Mouse (Mus musculus) MEL (cell line): ENCODE measurements around the gene Enpp3. TPM values are rescaled to one million over a fixed set of nuclear protein-coding genes. Genes with fewer than 3 reads are reported as not detected.

Source experiments
- DNase-seq: peaks from one replicate; pipeline ENCODE4 v3.0.0; 2011; ENCODE audit warnings: low read depth, low spot score
- H3K27ac ChIP-seq: 2 replicates; pipeline ENCODE4 v1.5.1; 2012; ENCODE audit warnings: low read depth, mild to moderate bottlenecking, control low read depth, low read length, moderate library complexity; ENCODE audit not compliant: control insufficient read depth
- H3K27me3 ChIP-seq, 2 experiments: fragments of 150-350 bp in 1 of 2; sonication (generic) in 1 of 2; 2 replicates each; pipeline ENCODE4 v1.6.1; 2012; ENCODE audit warnings: low read length in 2 of 2, mild to moderate bottlenecking in 2 of 2, improper control_type of control experiment in 1 of 2, moderate library complexity in 1 of 2; ENCODE audit not compliant: insufficient read depth in 2 of 2, control insufficient read depth in 1 of 2
- H3K36me3 ChIP-seq, 2 experiments: 2 replicates each; pipeline ENCODE4 v1.6.1; 2012 to 2014; ENCODE audit warnings: low read length in 2 of 2, improper control_type of control experiment in 1 of 2, inconsistent platforms in 1 of 2, mild to moderate bottlenecking in 1 of 2; ENCODE audit not compliant: insufficient read depth in 2 of 2, control insufficient read depth in 1 of 2
- H3K4me1 ChIP-seq, 2 experiments: fragments of 150-350 bp in 1 of 2; sonication (generic) in 1 of 2; 2 replicates each; pipeline ENCODE4 v1.6.1; 2012; ENCODE audit warnings: low read length in 2 of 2, improper control_type of control experiment in 1 of 2, mild to moderate bottlenecking in 1 of 2; ENCODE audit not compliant: insufficient read depth in 2 of 2, control insufficient read depth in 1 of 2
- H3K4me3 ChIP-seq, 2 experiments: fragments of 150-350 bp in 1 of 2; sonication (generic) in 1 of 2; 2 replicates each; pipeline ENCODE4 v1.5.1; 2012; ENCODE audit warnings: low read depth in 2 of 2, low read length in 2 of 2, mild to moderate bottlenecking in 2 of 2, moderate library complexity in 2 of 2, control low read depth in 1 of 2, improper control_type of control experiment in 1 of 2; ENCODE audit not compliant: control insufficient read depth in 1 of 2, insufficient read depth in 1 of 2
- H3K79me2 ChIP-seq: 2 replicates; pipeline ENCODE4 v1.6.1; 2012; ENCODE audit warnings: mild to moderate bottlenecking, low read length, moderate library complexity; ENCODE audit not compliant: control insufficient read depth, poor library complexity, insufficient read depth
- H3K9ac ChIP-seq: 2 replicates; pipeline ENCODE4 v1.6.1; 2012; ENCODE audit warnings: low read depth, mild to moderate bottlenecking, control low read depth, low read length, moderate library complexity; ENCODE audit not compliant: control insufficient read depth, poor library complexity, severe bottlenecking
- H3K9me3 ChIP-seq: fragments of 150-350 bp; sonication (generic); replicated peaks from 2 replicates; pipeline ENCODE4 v1.6.1; 2012; ENCODE audit warnings: mild to moderate bottlenecking, low read length, improper control_type of control experiment, moderate library complexity; ENCODE audit not compliant: insufficient read depth
- BHLHE40 ChIP-seq: IDR thresholded peaks from 2 replicates; pipeline ENCODE4 v1.6.1; 2012; ENCODE audit warnings: low read depth, mild to moderate bottlenecking, inconsistent platforms, low read length, improper control_type of control experiment, borderline replicate concordance
- CHD1 ChIP-seq: IDR thresholded peaks from 2 replicates; pipeline ENCODE4 v1.6.1; 2012; ENCODE audit warnings: low read depth, mild to moderate bottlenecking, inconsistent platforms, low read length, improper control_type of control experiment
- CHD2 ChIP-seq: IDR thresholded peaks from 2 replicates; pipeline ENCODE4 v1.6.1; 2011; ENCODE audit warnings: low read length, improper control_type of control experiment
- E2F4 ChIP-seq: IDR thresholded peaks from 2 replicates; pipeline ENCODE4 v1.6.1; 2011; ENCODE audit warnings: low read depth, low read length, improper control_type of control experiment, borderline replicate concordance
- EP300 ChIP-seq, 2 experiments: IDR thresholded peaks; 2 replicates each; pipeline ENCODE4 v1.6.1; 2011; ENCODE audit warnings: improper control_type of control experiment in 2 of 2, low read length in 2 of 2, low read depth in 1 of 2, mild to moderate bottlenecking in 1 of 2
- ETS1 ChIP-seq: IDR thresholded peaks from 2 replicates; pipeline ENCODE4 v1.6.1; 2012; ENCODE audit warnings: low read depth, mild to moderate bottlenecking, inconsistent platforms, low read length, improper control_type of control experiment, moderate library complexity
- GATA1 ChIP-seq: IDR thresholded peaks from 2 replicates; pipeline ENCODE4 v1.6.1; 2011; ENCODE audit warnings: low read depth, low read length, improper control_type of control experiment
- HCFC1 ChIP-seq: IDR thresholded peaks from 2 replicates; pipeline ENCODE4 v1.6.1; 2012; ENCODE audit warnings: low read depth, mild to moderate bottlenecking, inconsistent platforms, low read length, improper control_type of control experiment, moderate library complexity
- JUND ChIP-seq: IDR thresholded peaks from 2 replicates; pipeline ENCODE4 v1.6.1; 2011; ENCODE audit warnings: low read depth, mild to moderate bottlenecking, improper control_type of control experiment, low read length
- KAT2A ChIP-seq: conservative IDR thresholded peaks from 2 replicates; pipeline ENCODE4 v1.6.1; 2012; ENCODE audit warnings: low read depth, low read length, improper control_type of control experiment, inconsistent platforms
- MAZ ChIP-seq: IDR thresholded peaks from 2 replicates; pipeline ENCODE4 v1.6.1; 2012; ENCODE audit warnings: low read depth, mild to moderate bottlenecking, inconsistent platforms, low read length, improper control_type of control experiment
- MEF2A ChIP-seq: IDR thresholded peaks from 2 replicates; pipeline ENCODE4 v1.6.1; 2014; ENCODE audit warnings: low read depth, mild to moderate bottlenecking, inconsistent platforms, low read length, improper control_type of control experiment; ENCODE audit not compliant: poor library complexity, insufficient replicate concordance, severe bottlenecking; ENCODE audit errors: extremely low read depth
- MXI1 ChIP-seq: IDR thresholded peaks from 2 replicates; pipeline ENCODE4 v1.6.1; 2011; ENCODE audit warnings: mild to moderate bottlenecking, low read depth, low read length, improper control_type of control experiment
- MYB ChIP-seq: IDR thresholded peaks from 2 replicates; pipeline ENCODE4 v1.6.1; 2011; ENCODE audit warnings: mild to moderate bottlenecking, low read depth, low read length, improper control_type of control experiment
- MYC ChIP-seq: IDR thresholded peaks from 2 replicates; pipeline ENCODE4 v1.6.1; 2011; ENCODE audit warnings: low read depth, mild to moderate bottlenecking, low read length, improper control_type of control experiment, moderate library complexity
- NELFE ChIP-seq: IDR thresholded peaks from 2 replicates; pipeline ENCODE4 v1.6.1; 2011; ENCODE audit warnings: low read depth, low read length, improper control_type of control experiment
- POLR2A ChIP-seq, 2 experiments: IDR thresholded peaks; 2 replicates each; pipeline ENCODE4 v1.6.1; 2011 to 2012; ENCODE audit warnings: low read length in 2 of 2, mild to moderate bottlenecking in 2 of 2, control low read depth in 1 of 2, improper control_type of control experiment in 1 of 2, low read depth in 1 of 2, moderate library complexity in 1 of 2; ENCODE audit not compliant: control insufficient read depth in 1 of 2, insufficient read depth in 1 of 2, poor library complexity in 1 of 2
- POLR2AphosphoS2 ChIP-seq: IDR thresholded peaks from 2 replicates; pipeline ENCODE4 v1.6.1; 2011; ENCODE audit warnings: low read length, improper control_type of control experiment
- POLR2AphosphoS5 ChIP-seq: IDR thresholded peaks from 2 replicates; pipeline ENCODE4 v1.6.1; 2012; ENCODE audit warnings: low read depth, borderline replicate concordance, mild to moderate bottlenecking, inconsistent platforms, low read length, moderate library complexity, mixed read lengths
- RAD21 ChIP-seq: IDR thresholded peaks from 2 replicates; pipeline ENCODE4 v1.6.1; 2011; ENCODE audit warnings: mild to moderate bottlenecking, low read depth, low read length, improper control_type of control experiment
- SIN3A ChIP-seq: IDR thresholded peaks from 2 replicates; pipeline ENCODE4 v1.6.1; 2012; ENCODE audit warnings: low read length, improper control_type of control experiment, inconsistent platforms
- SMC3 ChIP-seq: IDR thresholded peaks from 2 replicates; pipeline ENCODE4 v1.6.1; 2011; ENCODE audit warnings: low read depth, low read length, improper control_type of control experiment
- TAL1 ChIP-seq: IDR thresholded peaks from 2 replicates; pipeline ENCODE4 v1.6.1; 2012; ENCODE audit warnings: mild to moderate bottlenecking, inconsistent platforms, low read length, moderate library complexity, mixed read lengths
- TBP ChIP-seq: IDR thresholded peaks from 2 replicates; pipeline ENCODE4 v1.8.0; 2011; ENCODE audit warnings: low read depth, low read length, improper control_type of control experiment
- UBTF ChIP-seq: IDR thresholded peaks from 2 replicates; pipeline ENCODE4 v1.6.1; 2012; ENCODE audit warnings: low read depth, mild to moderate bottlenecking, inconsistent platforms, low read length, improper control_type of control experiment, moderate library complexity, borderline replicate concordance; ENCODE audit not compliant: insufficient read depth
- USF1 ChIP-seq: IDR thresholded peaks from 2 replicates; pipeline ENCODE4 v1.6.1; 2014; ENCODE audit warnings: low read depth, mild to moderate bottlenecking, inconsistent platforms, low read length, improper control_type of control experiment, moderate library complexity
- ZKSCAN1 ChIP-seq: IDR thresholded peaks from 2 replicates; pipeline ENCODE4 v1.6.1; 2012; ENCODE audit warnings: low read depth, mild to moderate bottlenecking, inconsistent platforms, low read length, improper control_type of control experiment, moderate library complexity
- ZMIZ1 ChIP-seq: IDR thresholded peaks from 2 replicates; pipeline ENCODE4 v1.6.1; 2012; ENCODE audit warnings: low read depth, mild to moderate bottlenecking, inconsistent platforms, low read length, improper control_type of control experiment, moderate library complexity
- polyA plus RNA-seq, 2 experiments: library from polyadenylated mRNA; stranded (reverse) in 1 of 2; unstranded in 1 of 2; fragments of >175 nt in 1 of 2; fragments of >200 nt in 1 of 2; gene quantifications; 2 replicates each; pipeline versions ENCODE4 v1.2.1 to v1.2.4; 2012; ENCODE audit warnings: low replicate concordance in 2 of 2, low read depth in 1 of 2; ENCODE audit not compliant: insufficient read length in 2 of 2, insufficient read depth in 1 of 2, missing spikeins in 1 of 2
- total RNA-seq: library from RNA; depleted of rRNA; stranded (reverse); fragments of 300-350 nt; gene quantifications from 2 replicates; pipeline ENCODE4 v1.2.3, GENCODE M21; 2012

The Enpp3 gene
- total and polyA plus RNA-seq, 3 experiments = 0.08 to 0.22 TPM; not detected in 1

DNA sequence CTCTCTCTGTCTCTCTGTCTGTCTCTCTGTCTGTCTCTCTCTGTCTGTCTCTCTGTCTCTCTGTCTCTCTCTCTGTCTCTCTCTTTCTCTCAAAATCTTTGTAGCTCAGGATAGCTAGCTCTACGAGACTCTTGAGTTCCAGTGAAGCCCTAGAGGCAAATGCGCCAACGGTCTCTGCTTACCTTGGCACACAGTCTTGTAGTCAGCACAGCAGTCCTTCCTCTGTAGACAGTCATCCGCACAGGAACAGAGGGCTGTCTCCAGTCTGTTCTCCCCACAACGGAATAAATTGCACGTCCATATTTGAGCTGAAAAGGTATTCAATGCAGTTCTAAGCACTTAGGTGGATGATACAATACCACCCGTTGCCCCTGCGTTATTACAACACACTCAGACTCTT lies 18.0 kb downstream of the Enpp3 start:
- DNase-seq = no peak
- Histone ChIP-seq H3K4me1 (peaks cover 5 to 11% of the 10 kb centered on the region in 2 experiments), H3K36me3 (peaks cover 0 to 13% of the 10 kb centered on the region in 2 experiments; a peak in 2 of 4 replicates), H3K9me3 (no peaks in the 10 kb centered on the region), H3K4me3 (no peak overlapping the region), H3K27me3 (no peaks in the 10 kb centered on the region), H3K27ac (no peak overlapping the region), H3K9ac (no peak overlapping the region), H3K79me2 (no peaks in the 10 kb centered on the region)
- no peak for TF ChIP-seq ZMIZ1
- no peak for TF ChIP-seq USF1
- no peak; the same call in 1 of the 2 replicates for TF ChIP-seq MXI1
- no peak for TF ChIP-seq KAT2A
- TF ChIP-seq MEF2A = no peak
- no peak for TF ChIP-seq MAZ
- no peak for TF ChIP-seq CHD2
- TF ChIP-seq GATA1 = no peak
- TF ChIP-seq POLR2A (IDR thresholded peaks at IDR 0.05; ENCODE audit: control insufficient read depth in 1 of 2, insufficient read depth in 1 of 2, low read depth in 1 of 2, low read length in 2 of 2, poor library complexity in 1 of 2) = no peak
- no peak for TF ChIP-seq UBTF
- no peak for TF ChIP-seq POLR2AphosphoS5
- no peak for TF ChIP-seq NELFE
- no peak for TF ChIP-seq TAL1
- no peak for TF ChIP-seq BHLHE40
- TF ChIP-seq POLR2AphosphoS2 = no peak
- no peak for TF ChIP-seq ETS1
- TF ChIP-seq EP300 (IDR thresholded peaks at IDR 0.05; ENCODE audit: low read depth in 1 of 2, low read length in 2 of 2) = no peak

DNA sequence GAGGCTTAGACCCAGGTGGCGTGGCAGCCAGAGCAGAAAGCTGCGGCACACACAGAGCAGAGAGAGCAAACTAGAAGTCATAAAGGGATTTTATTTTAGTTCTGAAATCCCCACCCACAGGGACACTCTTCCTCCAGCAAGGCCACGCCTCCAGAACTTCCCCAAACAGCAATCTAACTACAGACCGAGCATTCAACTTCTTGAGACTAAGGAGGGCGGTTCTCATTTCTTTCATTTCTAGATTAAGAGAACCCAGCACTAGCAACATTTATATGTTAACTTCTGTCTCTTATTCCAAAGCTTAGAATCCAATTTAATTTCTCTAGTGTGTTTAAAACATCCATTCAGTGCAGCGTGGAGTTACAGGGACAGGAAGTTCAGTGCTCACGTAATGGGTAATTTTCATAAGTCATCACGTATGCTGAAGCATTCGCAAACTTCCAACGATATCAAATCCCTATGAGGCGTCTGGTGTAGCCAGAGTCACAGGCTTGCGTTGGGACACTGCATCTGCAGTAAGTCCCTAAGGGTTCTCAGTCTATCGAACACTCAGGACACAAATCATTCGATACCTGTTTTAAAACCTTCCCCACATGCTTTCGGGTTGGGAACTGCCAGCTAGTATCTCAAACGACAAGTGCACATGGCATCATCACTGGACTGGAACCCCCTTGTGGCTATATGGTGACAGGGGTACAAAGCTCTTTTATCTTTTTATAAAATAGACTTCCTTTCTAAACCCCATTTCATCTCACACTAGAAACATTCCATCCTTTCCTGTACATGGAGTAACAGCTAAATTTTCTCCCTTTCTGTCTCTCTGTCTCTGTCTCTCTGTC lies 18.7 kb downstream of the Enpp3 start:
- H3K27me3 ChIP-seq = no peaks in the 10 kb centered on the region
- H3K9ac ChIP-seq = peak overlapping the region; percentile 35
- DNase-seq = peak; percentile 90
- H3K4me3 ChIP-seq = peak overlapping the region; percentile 33 to 75
- H3K4me1 ChIP-seq = peaks cover 5 to 11% of the 10 kb centered on the region in 2 experiments
- peaks cover 0 to 13% of the 10 kb centered on the region in 2 experiments; a peak in 2 of 4 replicates for H3K36me3 ChIP-seq
- H3K79me2 ChIP-seq = no peaks in the 10 kb centered on the region
- H3K9me3 ChIP-seq = no peaks in the 10 kb centered on the region
- peak overlapping the region; percentile 17 for H3K27ac ChIP-seq
- TF ChIP-seq TBP = peak; percentile 70
- TF ChIP-seq MYC = peak; percentile 27; the same call in 1 of the 2 replicates
- no peak for TF ChIP-seq BHLHE40
- no peak for TF ChIP-seq MXI1
- TF ChIP-seq JUND = no peak
- no peak for TF ChIP-seq KAT2A
- 0 out of 2 replicates have a peak, but pooled peaks have one; percentile 10 for TF ChIP-seq HCFC1
- no peak for TF ChIP-seq RAD21
- TF ChIP-seq CHD2 = no peak
- peak; percentile 56 for TF ChIP-seq NELFE
- TF ChIP-seq CHD1 = no peak
- TF ChIP-seq MAZ = no peak
- no peak for TF ChIP-seq SMC3
- no peak for TF ChIP-seq UBTF
- TF ChIP-seq TAL1 = no peak
- no peak for TF ChIP-seq GATA1
- no peak for TF ChIP-seq E2F4
- peak; percentile 63; the same call in 1 of the 2 replicates for TF ChIP-seq SIN3A
- TF ChIP-seq ZKSCAN1 = no peak
- TF ChIP-seq POLR2AphosphoS2 = no peak
- no peak for TF ChIP-seq USF1
- no peak for TF ChIP-seq MYB
- no peak for TF ChIP-seq ETS1
